Mouse (Mus musculus) cortical plate, adult 2 months (tissue): ENCODE data around the gene Rhebl1.

Experiments
- CTCF ChIP-seq: fragments of 200-500 bp; IDR thresholded peaks from 2 replicates; pipeline ENCODE4 v1.5.1; 2011; ENCODE audit warnings: mild to moderate bottlenecking, control low read depth, low read length; ENCODE audit not compliant: insufficient read depth; ENCODE audit errors: extremely low read depth
- POLR2A ChIP-seq: fragments of 200-500 bp; IDR thresholded peaks from 2 replicates; pipeline ENCODE4 v1.6.1; 2011; ENCODE audit warnings: mild to moderate bottlenecking, low read length, control low read depth; ENCODE audit not compliant: insufficient read depth; ENCODE audit errors: extremely low read depth

DNA sequence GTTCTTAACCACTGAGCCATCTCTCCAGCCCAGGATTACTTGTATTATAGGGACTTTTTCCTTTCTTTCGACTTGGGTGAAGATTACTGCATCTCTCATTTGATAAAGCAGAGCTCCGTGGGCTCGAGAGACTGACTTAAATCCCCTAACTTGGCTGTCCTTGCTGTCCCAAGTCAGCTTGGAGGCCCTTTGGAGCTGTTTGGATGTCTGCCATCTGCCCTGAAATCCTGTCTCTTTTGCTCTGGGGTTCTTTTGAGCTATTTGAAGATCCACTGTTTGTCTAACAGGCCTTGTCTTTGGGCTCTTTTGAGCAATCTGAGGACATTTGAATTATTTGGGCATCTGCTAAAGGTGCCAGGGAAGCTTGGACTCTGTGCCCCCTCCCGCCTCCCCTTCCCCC is 47.7 kb upstream of the Rhebl1 start:
- TF ChIP-seq POLR2A (no peak), CTCF (no peak)
